Mouse (Mus musculus) erythroblast, embryonic 14.5 days (primary cell): ENCODE results near the gene Panx2. TPM values are rescaled to one million over a fixed set of nuclear protein-coding genes. Genes with fewer than 3 reads are reported as not detected.

Experiments
- H3K27me3 ChIP-seq: 2 replicates; pipeline ENCODE4 v1.6.1; 2012; ENCODE audit warnings: inconsistent platforms; ENCODE audit not compliant: control insufficient read depth
- H3K36me3 ChIP-seq: 2 replicates; pipeline ENCODE4 v1.6.1; 2012; ENCODE audit warnings: mild to moderate bottlenecking, inconsistent platforms; ENCODE audit not compliant: control insufficient read depth
- H3K4me1 ChIP-seq: 2 replicates; pipeline ENCODE4 v1.6.1; 2012; ENCODE audit warnings: inconsistent platforms; ENCODE audit not compliant: control insufficient read depth
- H3K4me3 ChIP-seq: replicated peaks from 2 replicates; pipeline ENCODE3; 2012; ENCODE audit warnings: moderate library complexity, mild to moderate bottlenecking, inconsistent platforms
- H3K9me3 ChIP-seq: 2 replicates; pipeline ENCODE4 v1.6.1; 2012; ENCODE audit warnings: low read length, inconsistent platforms, mixed read lengths; ENCODE audit not compliant: control insufficient read depth
- GATA1 ChIP-seq: IDR thresholded peaks from 2 replicates; pipeline ENCODE4 v1.6.1; 2012; ENCODE audit warnings: low read length, inconsistent platforms, mixed read lengths
- TAL1 ChIP-seq: IDR thresholded peaks from 3 replicates; pipeline ENCODE4 v1.6.1; 2012; ENCODE audit warnings: low read length, inconsistent platforms, mixed read lengths
- polyA plus RNA-seq: library from polyadenylated mRNA; stranded (reverse); fragments of >175 nt; gene quantifications from 2 replicates; pipeline ENCODE4 v1.2.3, GENCODE M21; 2012

Gene Panx2
- polyA plus RNA-seq, 1 experiment = not detected

DNA sequence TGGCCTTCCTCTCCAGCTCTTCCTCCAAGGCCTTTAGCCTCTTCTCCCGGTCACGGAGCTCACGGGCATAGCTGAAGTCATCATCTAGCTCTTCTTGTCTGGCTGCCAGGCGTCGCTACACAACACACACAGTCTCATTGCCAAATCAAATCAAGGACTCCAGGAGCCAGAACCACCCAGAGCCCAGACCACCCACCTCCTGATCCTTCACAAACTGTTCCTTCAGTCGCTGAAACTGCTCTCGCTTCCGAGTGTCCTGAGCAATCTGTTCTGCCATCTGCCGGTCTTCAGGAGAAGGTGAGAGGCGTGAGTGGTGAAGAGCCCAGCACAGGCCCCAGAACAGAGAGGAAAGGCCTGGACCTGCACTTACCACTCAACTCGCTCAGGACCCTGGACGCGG, 46.5 kb downstream of the Panx2 start:
- H3K27me3 ChIP-seq = no peaks in the 10 kb centered on the region
- H3K36me3 ChIP-seq = peaks cover 100% of the 10 kb centered on the region
- TF ChIP-seq TAL1 = no peak
- TF ChIP-seq GATA1 = no peak
- H3K4me1 ChIP-seq = no peaks in the 10 kb centered on the region
- no peak overlapping the region for H3K4me3 ChIP-seq
- no peaks in the 10 kb centered on the region for H3K9me3 ChIP-seq

DNA sequence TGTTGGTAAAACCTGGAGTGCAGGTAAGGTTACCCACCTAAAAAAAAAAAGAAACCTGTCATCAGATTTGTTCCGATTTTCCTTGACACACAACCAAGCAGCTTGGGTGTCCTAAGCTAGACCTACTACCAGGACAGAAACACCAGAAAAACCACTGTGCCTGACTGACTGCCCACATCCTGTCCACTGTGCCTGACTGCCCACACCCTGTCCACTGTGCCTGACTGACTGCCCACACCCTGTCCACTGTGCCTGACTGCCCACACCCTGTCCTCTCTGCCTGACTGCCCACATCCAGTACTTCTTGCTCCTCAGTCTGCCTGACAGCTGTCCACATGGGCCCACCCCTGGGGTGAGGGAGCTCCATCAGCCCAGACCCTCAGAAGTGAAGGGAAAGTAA, 47.4 kb downstream of the Panx2 start:
- TF ChIP-seq TAL1 (no peak), GATA1 (no peak)
- H3K36me3 ChIP-seq = peaks cover 100% of the 10 kb centered on the region
- H3K4me1 ChIP-seq = no peaks in the 10 kb centered on the region
- no peak overlapping the region for H3K4me3 ChIP-seq
- no peaks in the 10 kb centered on the region for H3K27me3 ChIP-seq
- no peaks in the 10 kb centered on the region for H3K9me3 ChIP-seq

DNA sequence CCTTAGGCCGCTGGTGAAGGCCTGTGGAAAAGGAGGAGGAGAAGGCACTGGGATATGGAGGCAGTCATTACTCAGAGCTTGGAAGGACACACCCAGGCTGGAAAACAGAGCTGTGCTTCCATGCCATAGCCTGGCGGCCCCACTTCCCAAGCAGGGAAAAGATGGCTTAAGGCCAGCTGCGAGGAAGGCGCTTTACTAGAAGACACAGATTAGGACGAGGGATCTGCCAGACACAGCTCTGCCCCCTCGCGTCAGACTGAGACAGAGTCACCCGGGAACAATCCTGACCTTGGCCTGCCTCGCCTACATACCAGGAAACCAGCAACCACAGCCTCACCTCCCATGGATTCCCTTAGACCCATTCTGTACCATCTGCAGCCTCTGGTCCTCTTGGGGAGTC, 50.6 kb downstream of the Panx2 start:
- no peak for TF ChIP-seq TAL1
- peaks cover 99% of the 10 kb centered on the region for H3K36me3 ChIP-seq
- H3K4me1 ChIP-seq = no peaks in the 10 kb centered on the region
- H3K27me3 ChIP-seq = no peaks in the 10 kb centered on the region
- no peaks in the 10 kb centered on the region for H3K9me3 ChIP-seq
- H3K4me3 ChIP-seq = no peak overlapping the region

GRCm38 (mm10) chr15:89118007-89118406, 58.5 kb downstream of the Panx2 start:
- no peaks in the 10 kb centered on the region for H3K27me3 ChIP-seq
- no peaks in the 10 kb centered on the region for H3K9me3 ChIP-seq
- no peak overlapping the region for H3K4me3 ChIP-seq
- peaks cover 33% of the 10 kb centered on the region for H3K4me1 ChIP-seq
- H3K36me3 ChIP-seq = peaks cover 81% of the 10 kb centered on the region
- TF ChIP-seq TAL1 (no peak), GATA1 (no peak)

- Histone ChIP-seq H3K4me3 (peak within 1 kb of the TSS; percentile 91), H3K4me1 (peaks cover 57% of the 10 kb centered on the region)
- no peak for TF ChIP-seq TAL1
- no peak for TF ChIP-seq GATA1
These were observed 63.3 kb downstream of the Panx2 start, which contains the start of gene Tubgcp6 for GRCm38 (mm10) chr15:89122649-89123366. TSS of gene Tubgcp6 (minus strand) at chr15:89123112.

More at GRCm38 (mm10) chr15:89122649-89123366, 63.3 kb downstream of the Panx2 start, which contains the start of gene Tubgcp6:
- no peaks in the 10 kb centered on the region for H3K27me3 ChIP-seq
- no peaks in the 10 kb centered on the region for H3K9me3 ChIP-seq
- H3K36me3 ChIP-seq = peaks cover 57% of the 10 kb centered on the region

Other genes with a start within 250 kb of the Panx2 start
- 0.16 and 0.28 TPM in 2 replicates for gene Alg12, start 240.4 kb upstream of the Panx2 start, polyA plus RNA-seq
- 1.5 and 1.7 TPM in 2 replicates for gene Creld2, start 240.1 kb upstream of the Panx2 start, polyA plus RNA-seq
- 0.49 and 0.64 TPM in 2 replicates for gene Pim3, start 197.5 kb upstream of the Panx2 start, polyA plus RNA-seq
- not detected in 2 replicates for gene Ttll8, start 105.3 kb upstream of the Panx2 start, polyA plus RNA-seq
- gene Mlc1, start 80.7 kb upstream of the Panx2 start, polyA plus RNA-seq = not detected in 2 replicates
- not detected in 2 replicates for gene Mov10l1, start 76.8 kb upstream of the Panx2 start, polyA plus RNA-seq
- 1.7 and 1.9 TPM in 2 replicates for gene Trabd, start 15.4 kb downstream of the Panx2 start, polyA plus RNA-seq
- 0.19 and 0.34 TPM in 2 replicates for gene Selenoo, start 29.4 kb downstream of the Panx2 start, polyA plus RNA-seq
- 4.4 and 4.8 TPM in 2 replicates for gene Tubgcp6, start 63.4 kb downstream of the Panx2 start, polyA plus RNA-seq
- 0.33 and 0.64 TPM in 2 replicates for gene Hdac10, start 69.0 kb downstream of the Panx2 start, polyA plus RNA-seq
- gene Mapk12, start 81.0 kb downstream of the Panx2 start, polyA plus RNA-seq = 0.02 and 0.03 TPM in 2 replicates
- gene Mapk11, start 89.9 kb downstream of the Panx2 start, polyA plus RNA-seq = 0.02 TPM in 1 of 2 replicates, not detected in the other
- gene Plxnb2, start 121.1 kb downstream of the Panx2 start, polyA plus RNA-seq = 0.86 and 1.1 TPM in 2 replicates
- gene Dennd6b, start 136.8 kb downstream of the Panx2 start, polyA plus RNA-seq = 0.62 and 0.88 TPM in 2 replicates
- gene Ppp6r2, start 151.8 kb downstream of the Panx2 start, polyA plus RNA-seq = 9.5 and 14.5 TPM in 2 replicates